8 mouse cellular contexts compared by ENCODE assay signal in the genomic region with DNA sequence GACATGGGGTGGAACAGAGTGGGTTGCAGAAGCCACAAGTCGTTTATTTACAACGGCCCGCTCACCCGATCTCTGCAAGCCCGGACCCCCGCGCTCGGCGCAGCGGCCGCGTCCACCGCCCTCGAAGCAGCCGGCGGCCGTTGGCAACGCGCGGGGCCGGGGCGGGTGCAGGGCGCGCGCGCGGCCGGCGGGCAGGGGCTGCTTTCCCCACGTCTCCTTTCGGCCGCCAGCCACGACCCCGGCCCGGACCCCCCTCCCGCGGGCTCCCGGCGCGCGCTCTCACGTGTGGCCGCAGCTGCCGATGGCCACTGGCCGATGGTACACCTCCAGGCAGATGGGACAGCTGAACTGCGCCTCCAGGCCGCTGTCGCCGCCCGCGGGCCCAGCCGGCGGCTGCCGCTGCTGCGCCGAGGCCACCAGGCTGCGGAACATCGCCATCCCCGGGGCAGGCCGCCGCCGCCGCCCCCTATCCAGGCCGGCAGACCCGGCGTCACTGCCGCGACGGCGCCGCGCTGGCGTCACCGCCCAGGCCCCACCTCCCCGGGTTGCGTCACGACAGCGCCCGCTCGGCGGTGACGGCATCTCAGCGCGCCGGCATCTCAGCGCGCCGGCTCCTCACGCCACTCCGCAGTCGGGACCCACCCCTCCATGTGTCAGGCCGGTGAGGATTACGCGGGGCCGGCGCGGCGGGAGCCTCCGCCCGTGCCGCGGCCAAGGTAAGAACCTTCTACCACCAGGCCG. TPM values are rescaled to one million over a fixed set of nuclear protein-coding genes. Genes with fewer than 3 reads are reported as not detected.
DNase-seq lines count a peak whose midpoint lies in the region; ATAC-seq and TF ChIP-seq lines count a peak whose summit lies in the region.

A gene (minus strand): TSS at position 485 of the 741 bp plus-strand sequence.
A gene (plus strand): TSS at position 564 of the 741 bp plus-strand sequence.

- H3K9me3 ChIP-seq in hindbrain, postnatal 0 days (ENCODE audit: low read length), result no peaks in the 10 kb centered on the region

- H3K27me3 ChIP-seq in hindbrain, postnatal 0 days (ENCODE audit: insufficient read depth, low read length), result no peaks in the 10 kb centered on the region

- H3K9ac ChIP-seq in hindbrain, postnatal 0 days (replicated peaks; ENCODE audit: low read length), result peak within 1 kb of the TSS; percentile 91

- WGBS in hindbrain, postnatal 0 days, result under 1% methylated on average over 80 of the region's 103 CpGs

- peak; percentile 12; the same call in 1 of the 2 replicates for TF ChIP-seq CTCF in gastrocnemius, adult 2 months (IDR thresholded peaks at IDR 0.05)
- TF ChIP-seq CTCF in hindbrain, postnatal 0 days (IDR thresholded peaks at IDR 0.05; ENCODE audit: low read depth), result no peak
- TF ChIP-seq CTCF in left cerebral cortex, adult 2 months (IDR thresholded peaks at IDR 0.05), result no peak

- ATAC-seq in hindbrain, postnatal 0 days, result peak; percentile 94
- ATAC-seq in megakaryocyte, adult 5-6 weeks (ENCODE audit: poor library complexity, severe bottlenecking), result peak; percentile 78

- DNase-seq in WW6 (ENCODE audit: low read depth, low spot score), result peak; percentile 89
- peak; percentile 95 to 97 for DNase-seq in cerebellum, postnatal 4 days (ENCODE audit: low spot score in 2 of 2)
- DNase-seq in gastrocnemius, adult 2 months, result peak; percentile 96
- DNase-seq in hindbrain, postnatal 0 days (ENCODE audit: low spot score), result peak; percentile 96
- DNase-seq in left cerebral cortex, adult 2 months (ENCODE audit: extremely low spot score in 1 of 2, low spot score in 2 of 2), result peak; percentile 93 to 97
- DNase-seq in right cerebral cortex, adult 2 months (ENCODE audit: low spot score in 2 of 2), result peak; percentile 89 to 92
- DNase-seq in urinary bladder, postnatal 14 days (ENCODE audit: low spot score), result peak; percentile 92

- peak within 1 kb of the TSS; percentile 95 for H3K27ac ChIP-seq in gastrocnemius, adult 2 months
- peak within 1 kb of the TSS; percentile 86 for H3K27ac ChIP-seq in hindbrain, postnatal 0 days
- H3K27ac ChIP-seq in left cerebral cortex, adult 2 months, result peak within 1 kb of the TSS; percentile 93

- peak within 1 kb of the TSS; percentile 100 for H3K4me3 ChIP-seq in gastrocnemius, adult 2 months
- H3K4me3 ChIP-seq in hindbrain, postnatal 0 days (ENCODE audit: low read length), result peak within 1 kb of the TSS; percentile 98
- H3K4me3 ChIP-seq in left cerebral cortex, adult 2 months, result peak within 1 kb of the TSS; percentile 91

- peaks cover 13% of the 10 kb centered on the region; the same call in 1 of the 2 replicates for H3K36me3 ChIP-seq in hindbrain, postnatal 0 days (ENCODE audit: insufficient read depth, low read length)

- H3K4me2 ChIP-seq in hindbrain, postnatal 0 days (ENCODE audit: low read depth, low read length), result peak within 1 kb of the TSS; percentile 77

- peaks cover 14% of the 10 kb centered on the region for H3K4me1 ChIP-seq in hindbrain, postnatal 0 days (ENCODE audit: insufficient read depth, low read length)

- intact Hi-C loops in gastrocnemius, adult 2 months (cut with DNase I), result loop anchor here (5.0 kb wide), 1 partner anchor 98 kb away; a partner anchor contains a TSS
- intact Hi-C loops in left cerebral cortex, adult 2 months (cut with DNase I), result loop anchor here (1.0 to 10.0 kb wide), 4 partner anchors 14 to 191 kb away; a partner anchor contains a TSS

RNA-seq across cellular contexts. Expression of the first gene that starts in this region (rescaled TPM):
- total RNA-seq in gastrocnemius, adult 2 months (2021), result 10 to 100 TPM; 30.4 to 32.6 TPM
- total RNA-seq in hindbrain, postnatal 0 days (2014; rRNA removed), result 37.4 and 48.8 TPM in 2 replicates
- 22.6 and 27.0 TPM in 2 replicates for polyA plus RNA-seq in hindbrain, postnatal 0 days (2015; fragmentation: Nextera tagmentation; extraction: Ambion mirVana)
- total RNA-seq in left cerebral cortex, adult 2 months (2021), result 10 to 100 TPM; 37.6 to 37.9 TPM
- total RNA-seq in megakaryocyte, adult 5-6 weeks (2015), result 42.0 and 48.6 TPM in 2 replicates
- total RNA-seq in megakaryocyte, adult 5-6 weeks (2017), result 50.8 and 59.5 TPM in 2 replicates

RNA-seq across cellular contexts. Expression of the second gene that starts in this region (rescaled TPM):
- 1 to 10 TPM; 6.9 to 7.4 TPM for total RNA-seq in gastrocnemius, adult 2 months (2021)
- 39.9 and 49.8 TPM in 2 replicates for total RNA-seq in hindbrain, postnatal 0 days (2014; rRNA removed)
- 85.4 and 93.6 TPM in 2 replicates for polyA plus RNA-seq in hindbrain, postnatal 0 days (2015; fragmentation: Nextera tagmentation; extraction: Ambion mirVana)
- 10 to 100 TPM; 27.0 TPM for total RNA-seq in left cerebral cortex, adult 2 months (2021)
- 13.5 and 16.2 TPM in 2 replicates for total RNA-seq in megakaryocyte, adult 5-6 weeks (2015)
- 4.7 and 7.7 TPM in 2 replicates for total RNA-seq in megakaryocyte, adult 5-6 weeks (2017)

Comparison
In these comparisons a context has a peak if more than half of its experiments do, and no peak if none do; other contexts are left out.
1. Peak in every context shown above with its lines: DNase-seq, ATAC-seq, H3K4me3 ChIP-seq and H3K27ac ChIP-seq.